Mouse (Mus musculus): ENCODE results near the gene Dtx3. TPM values are rescaled to one million over a fixed set of nuclear protein-coding genes. Genes with fewer than 3 reads are reported as not detected.

Dtx3 gene
- polyA plus RNA-seq, 1 experiment: 67.9 TPM

- H3K4me3 ChIP-seq (ENCODE audit: extremely low read depth, insufficient read depth, insufficient read length): peak overlapping the region; percentile 31; the same call in 1 of the 2 replicates
- TF ChIP-seq POLR2A (IDR thresholded peaks at IDR 0.05; ENCODE audit: low read depth, low read length) (no peak), CTCF (IDR thresholded peaks at IDR 0.05; ENCODE audit: extremely low read depth, insufficient read depth, insufficient read length, insufficient replicate concordance) (peak; percentile 91)
- H3K27ac ChIP-seq (ENCODE audit: insufficient read depth, low read length): 0 out of 2 replicates have a peak overlapping the region, but pooled peaks have one; percentile 11
- peak; percentile 73 to 82 for DNase-seq (ENCODE audit: low read depth in 1 of 2, low spot score in 2 of 2)
- peaks cover 3% of the 10 kb centered on the region; the same call in 1 of the 2 replicates for H3K4me1 ChIP-seq (ENCODE audit: control insufficient read depth, insufficient read depth, insufficient read length)
- peaks cover 37% of the 10 kb centered on the region for H3K36me3 ChIP-seq (ENCODE audit: control insufficient read depth, insufficient read depth, low read length)
- WGBS: 3% methylated on average over 29 of the region's 29 CpGs
- no peaks in the 10 kb centered on the region for H3K27me3 ChIP-seq (ENCODE audit: control insufficient read depth, insufficient read depth, low read length)
Observed at GRCm38 (mm10) chr10:127170837-127171272, 24.7 kb downstream of the Dtx3 start.

GRCm38 (mm10) chr10:127170002-127170401 is 25.5 kb downstream of the Dtx3 start:
- Histone ChIP-seq H3K27me3 (ENCODE audit: control insufficient read depth, insufficient read depth, low read length) (no peaks in the 10 kb centered on the region), H3K36me3 (ENCODE audit: control insufficient read depth, insufficient read depth, low read length) (peaks cover 37% of the 10 kb centered on the region), H3K27ac (ENCODE audit: insufficient read depth, low read length) (no peak overlapping the region), H3K4me1 (ENCODE audit: control insufficient read depth, insufficient read depth, insufficient read length) (peaks cover 3% of the 10 kb centered on the region; the same call in 1 of the 2 replicates), H3K4me3 (ENCODE audit: extremely low read depth, insufficient read depth, insufficient read length) (no peak overlapping the region)
- 76% methylated on average over 22 of the region's 22 CpGs for WGBS
- peak in 1 of 2 experiments; percentile 29 for DNase-seq (ENCODE audit: low read depth in 1 of 2, low spot score in 2 of 2)
- TF ChIP-seq POLR2A (IDR thresholded peaks at IDR 0.05; ENCODE audit: low read depth, low read length): no peak
- no peak for TF ChIP-seq CTCF (IDR thresholded peaks at IDR 0.05; ENCODE audit: extremely low read depth, insufficient read depth, insufficient read length, insufficient replicate concordance)

- DNase-seq (ENCODE audit: low read depth in 1 of 2, low spot score in 2 of 2): no peak
- WGBS: 67% methylated on average over 10 of the region's 10 CpGs
- Histone ChIP-seq H3K4me3 (ENCODE audit: extremely low read depth, insufficient read depth, insufficient read length) (peak overlapping the region; percentile 72), H3K27ac (ENCODE audit: insufficient read depth, low read length) (peak overlapping the region; percentile 100), H3K4me1 (ENCODE audit: control insufficient read depth, insufficient read depth, insufficient read length) (peaks cover 12% of the 10 kb centered on the region; the same call in 1 of the 2 replicates), H3K27me3 (ENCODE audit: control insufficient read depth, insufficient read depth, low read length) (no peaks in the 10 kb centered on the region), H3K36me3 (ENCODE audit: control insufficient read depth, insufficient read depth, low read length) (peaks cover 35% of the 10 kb centered on the region)
- TF ChIP-seq POLR2A (IDR thresholded peaks at IDR 0.05; ENCODE audit: low read depth, low read length) (no peak), CTCF (IDR thresholded peaks at IDR 0.05; ENCODE audit: extremely low read depth, insufficient read depth, insufficient read length, insufficient replicate concordance) (no peak)
Observed at GRCm38 (mm10) chr10:127167614-127168192, 27.8 kb downstream of the Dtx3 start.

GRCm38 (mm10) chr10:127166771-127167613 is 28.5 kb downstream of the Dtx3 start:
- 43% methylated on average over 15 of the region's 15 CpGs for WGBS
- Histone ChIP-seq H3K4me1 (ENCODE audit: control insufficient read depth, insufficient read depth, insufficient read length) (peaks cover 12% of the 10 kb centered on the region; the same call in 1 of the 2 replicates), H3K4me3 (ENCODE audit: extremely low read depth, insufficient read depth, insufficient read length) (peak overlapping the region; percentile 72), H3K36me3 (ENCODE audit: control insufficient read depth, insufficient read depth, low read length) (peaks cover 30% of the 10 kb centered on the region), H3K27me3 (ENCODE audit: control insufficient read depth, insufficient read depth, low read length) (no peaks in the 10 kb centered on the region), H3K27ac (ENCODE audit: insufficient read depth, low read length) (peak overlapping the region; percentile 100)
- no peak for DNase-seq (ENCODE audit: low read depth in 1 of 2, low spot score in 2 of 2)
- TF ChIP-seq POLR2A (IDR thresholded peaks at IDR 0.05; ENCODE audit: low read depth, low read length) (no peak), CTCF (IDR thresholded peaks at IDR 0.05; ENCODE audit: extremely low read depth, insufficient read depth, insufficient read length, insufficient replicate concordance) (no peak)

GRCm38 (mm10) chr10:127166404-127166715 is 29.2 kb downstream of the Dtx3 start:
- Histone ChIP-seq H3K4me3 (ENCODE audit: extremely low read depth, insufficient read depth, insufficient read length) (peak overlapping the region; percentile 72), H3K4me1 (ENCODE audit: control insufficient read depth, insufficient read depth, insufficient read length) (peaks cover 12% of the 10 kb centered on the region; the same call in 1 of the 2 replicates), H3K27me3 (ENCODE audit: control insufficient read depth, insufficient read depth, low read length) (no peaks in the 10 kb centered on the region), H3K36me3 (ENCODE audit: control insufficient read depth, insufficient read depth, low read length) (peaks cover 24% of the 10 kb centered on the region), H3K27ac (ENCODE audit: insufficient read depth, low read length) (peak overlapping the region; percentile 100)
- DNase-seq (ENCODE audit: low read depth in 1 of 2, low spot score in 2 of 2): no peak
- 23% methylated on average over 11 of the region's 11 CpGs for WGBS
- TF ChIP-seq POLR2A (IDR thresholded peaks at IDR 0.05; ENCODE audit: low read depth, low read length): no peak
- no peak for TF ChIP-seq CTCF (IDR thresholded peaks at IDR 0.05; ENCODE audit: extremely low read depth, insufficient read depth, insufficient read length, insufficient replicate concordance)

GRCm38 (mm10) chr10:127165654-127166403 is 29.7 kb downstream of the Dtx3 start:
- TF ChIP-seq CTCF (IDR thresholded peaks at IDR 0.05; ENCODE audit: extremely low read depth, insufficient read depth, insufficient read length, insufficient replicate concordance) (no peak), POLR2A (IDR thresholded peaks at IDR 0.05; ENCODE audit: low read depth, low read length) (peak; percentile 75)
- Histone ChIP-seq H3K27ac (ENCODE audit: insufficient read depth, low read length) (peak overlapping the region; percentile 100), H3K4me3 (ENCODE audit: extremely low read depth, insufficient read depth, insufficient read length) (peak overlapping the region; percentile 72), H3K27me3 (ENCODE audit: control insufficient read depth, insufficient read depth, low read length) (no peaks in the 10 kb centered on the region), H3K36me3 (ENCODE audit: control insufficient read depth, insufficient read depth, low read length) (peaks cover 21% of the 10 kb centered on the region), H3K4me1 (ENCODE audit: control insufficient read depth, insufficient read depth, insufficient read length) (peaks cover 12% of the 10 kb centered on the region; the same call in 1 of the 2 replicates)
- WGBS: under 1% methylated on average over 56 of the region's 56 CpGs
- DNase-seq (ENCODE audit: low read depth in 1 of 2, low spot score in 2 of 2): peak; percentile 33 to 71

Measured in spleen, adult 2 months (tissue).